8 mouse cellular contexts compared by ENCODE assay signal in the genomic region with DNA sequence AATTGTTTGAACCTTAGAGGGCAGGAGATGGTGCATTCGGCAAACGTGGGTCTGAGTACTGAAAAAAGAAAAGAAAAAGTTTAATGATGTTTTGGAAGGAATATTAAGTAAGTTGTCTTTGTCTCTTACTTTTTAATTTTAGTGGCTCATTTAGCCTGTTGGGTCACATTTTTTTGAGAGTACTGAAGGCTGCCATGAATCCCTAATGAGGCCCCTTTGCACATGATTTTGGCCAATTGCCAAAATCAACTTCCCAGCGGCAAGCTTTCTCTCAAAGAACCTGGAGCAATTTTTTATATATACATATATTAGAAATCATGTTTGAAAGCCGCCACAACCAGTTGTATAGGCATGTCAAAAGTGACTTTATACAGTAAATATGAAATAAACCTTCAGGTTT.
A peak's percentile ranks its signal among the peaks of the same experiment; 100 is the strongest.
DNase-seq lines count a peak whose midpoint lies in the region; ATAC-seq lines count a peak whose summit lies in the region.

No protein-coding gene starts in this region.

- DNase-seq in adrenal gland, adult 2 months = peak; percentile 22
- DNase-seq in adrenal gland, adult (ENCODE audit: inconsistent age in 2 of 2, low spot score in 1 of 2) = no peak
- DNase-seq in brain, adult 2 months (ENCODE audit: low read depth, low spot score) = peak; percentile 32
- no peak for DNase-seq in urinary bladder, postnatal 25 days (ENCODE audit: low spot score)

- H3K9me3 ChIP-seq in heart, embryonic 14.5 days (ENCODE audit: control insufficient read depth, low read length) = no peaks in the 10 kb centered on the region
- no peaks in the 10 kb centered on the region for H3K9me3 ChIP-seq in kidney, embryonic 16.5 days (ENCODE audit: low read length)
- no peaks in the 10 kb centered on the region for H3K9me3 ChIP-seq in midbrain, embryonic 16.5 days (replicated peaks; ENCODE audit: control insufficient read depth, low read length, poor library complexity, severe bottlenecking)

- no peak for ATAC-seq in heart, embryonic 14.5 days (ENCODE audit: insufficient number of reproducible peaks, insufficient read depth, low FRiP score, low read depth)
- no peak for ATAC-seq in kidney, embryonic 16.5 days (ENCODE audit: low FRiP score, low TSS enrichment)
- ATAC-seq in midbrain, embryonic 16.5 days = no peak
- ATAC-seq in CD4-positive, CD25-positive, alpha-beta regulatory T cell, adult 4 months = no peak

- WGBS in heart, embryonic 14.5 days = 16% methylated on average over 4 of the region's 4 CpGs
- WGBS in kidney, embryonic 16.5 days = 29% methylated on average over 4 of the region's 4 CpGs
- 20% methylated on average over 4 of the region's 4 CpGs for WGBS in midbrain, embryonic 16.5 days

- H3K4me3 ChIP-seq in heart, embryonic 14.5 days (ENCODE audit: control insufficient read depth in 1 of 2, insufficient read depth in 1 of 2, low read depth in 1 of 2, low read length in 2 of 2) = peak overlapping the region; percentile 47 to 52; a peak in 3 of 4 replicates
- peak overlapping the region; percentile 42 for H3K4me3 ChIP-seq in kidney, embryonic 16.5 days (ENCODE audit: low read length)
- H3K4me3 ChIP-seq in midbrain, embryonic 16.5 days (ENCODE audit: low read depth, low read length) = peak overlapping the region; percentile 38

- H3K27me3 ChIP-seq in heart, embryonic 14.5 days (ENCODE audit: control insufficient read depth, insufficient read depth, low read length) = no peaks in the 10 kb centered on the region
- H3K27me3 ChIP-seq in kidney, embryonic 16.5 days (ENCODE audit: insufficient read depth, low read length) = no peaks in the 10 kb centered on the region
- no peaks in the 10 kb centered on the region for H3K27me3 ChIP-seq in midbrain, embryonic 16.5 days (ENCODE audit: control insufficient read depth, insufficient read depth, low read depth, low read length)

- peaks cover 8% of the 10 kb centered on the region; the same call in 1 of the 2 replicates for H3K36me3 ChIP-seq in heart, embryonic 14.5 days (ENCODE audit: control insufficient read depth, insufficient read depth, low read length)
- H3K36me3 ChIP-seq in kidney, embryonic 16.5 days (ENCODE audit: insufficient read depth, low read length) = no peaks in the 10 kb centered on the region
- H3K36me3 ChIP-seq in midbrain, embryonic 16.5 days (ENCODE audit: control insufficient read depth, insufficient read depth, low read length) = no peaks in the 10 kb centered on the region

- peak overlapping the region; percentile 78 for H3K9ac ChIP-seq in heart, embryonic 14.5 days (ENCODE audit: low read length)
- peak overlapping the region; percentile 48 for H3K9ac ChIP-seq in kidney, embryonic 16.5 days (replicated peaks; ENCODE audit: low read length)
- peak overlapping the region; percentile 51; the same call in 1 of the 2 replicates for H3K9ac ChIP-seq in midbrain, embryonic 16.5 days (ENCODE audit: low read depth, low read length)

- H3K4me2 ChIP-seq in heart, embryonic 14.5 days (ENCODE audit: low read length) = peak overlapping the region; percentile 67
- H3K4me2 ChIP-seq in kidney, embryonic 16.5 days (replicated peaks; ENCODE audit: low read depth, low read length) = peak overlapping the region; percentile 52
- peak overlapping the region; percentile 50 for H3K4me2 ChIP-seq in midbrain, embryonic 16.5 days (ENCODE audit: low read length)

- H3K27ac ChIP-seq in heart, embryonic 14.5 days (replicated peaks in 1 of 2; ENCODE audit: control insufficient read depth in 1 of 2, insufficient read depth in 1 of 2, low read depth in 2 of 2, low read length in 2 of 2) = peak overlapping the region; percentile 93 to 97
- H3K27ac ChIP-seq in kidney, embryonic 16.5 days (ENCODE audit: low read length) = peak overlapping the region; percentile 79
- H3K27ac ChIP-seq in midbrain, embryonic 16.5 days (ENCODE audit: low read length) = peak overlapping the region; percentile 87

- peaks cover 0 to 17% of the 10 kb centered on the region in 2 experiments; a peak in 3 of 4 replicates for H3K4me1 ChIP-seq in heart, embryonic 14.5 days (ENCODE audit: control insufficient read depth in 2 of 2, insufficient read depth in 2 of 2, low read length in 2 of 2)
- H3K4me1 ChIP-seq in kidney, embryonic 16.5 days (ENCODE audit: insufficient read depth, low read length) = no peaks in the 10 kb centered on the region
- peaks cover 11% of the 10 kb centered on the region for H3K4me1 ChIP-seq in midbrain, embryonic 16.5 days (ENCODE audit: control insufficient read depth, insufficient read depth, low read length)

Comparison
In these comparisons a context has a peak if more than half of its experiments do, and no peak if none do; other contexts are left out.
1. DNase-seq: peak in adrenal gland, adult 2 months (single experiment) and brain, adult 2 months (single experiment); none in adrenal gland, adult (0 of 2) and urinary bladder, postnatal 25 days (single experiment).
2. Peak in every context shown above with its lines, with median percentiles within 50 percentile points of each other: H3K27ac ChIP-seq, H3K4me2 ChIP-seq, H3K4me3 ChIP-seq and H3K9ac ChIP-seq.